Mouse (Mus musculus): ENCODE data around the gene Got2.

The Got2 gene

GRCm38 (mm10) chr8:95888285-95889136 is at the start of gene Got2:
Gene Got2 (minus strand): TSS chr8:95888547.
- DNase-seq (ENCODE audit: low read depth, low spot score): peak; percentile 87

DNA sequence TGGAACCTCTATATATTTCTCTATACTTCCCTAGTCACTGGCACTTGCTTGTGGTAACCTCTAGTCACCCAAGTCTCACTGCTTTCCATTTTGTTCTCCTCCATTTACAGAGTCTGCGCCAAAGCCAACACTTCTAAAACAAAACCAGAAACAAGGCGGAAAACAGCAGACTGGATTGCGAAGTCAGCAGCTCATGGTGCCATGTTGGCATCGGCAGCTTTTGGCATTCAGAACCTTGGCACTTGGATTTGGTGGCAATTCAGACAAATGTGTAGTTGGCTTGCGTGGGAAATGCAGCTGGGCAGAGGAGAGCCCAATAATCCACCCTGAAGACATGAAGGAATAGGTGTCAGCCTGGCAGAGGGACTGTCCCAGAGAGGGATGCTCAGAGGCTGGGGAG is 44.5 kb upstream of the Got2 start:
- DNase-seq (ENCODE audit: low read depth, low spot score): no peak

- no peak for DNase-seq (ENCODE audit: low read depth, low spot score)
Measured at GRCm38 (mm10) chr8:95929821-95930220, 41.5 kb upstream of the Got2 start.

- DNase-seq (ENCODE audit: low read depth, low spot score): peak; percentile 12
Measured at GRCm38 (mm10) chr8:95916106-95916505, 27.8 kb upstream of the Got2 start.

GRCm38 (mm10) chr8:95914905-95915643 is 26.7 kb upstream of the Got2 start:
- DNase-seq (ENCODE audit: low read depth, low spot score): peak; percentile 68

GRCm38 (mm10) chr8:95911240-95911639 is 22.9 kb upstream of the Got2 start:
- DNase-seq (ENCODE audit: low read depth, low spot score): no peak

DNA sequence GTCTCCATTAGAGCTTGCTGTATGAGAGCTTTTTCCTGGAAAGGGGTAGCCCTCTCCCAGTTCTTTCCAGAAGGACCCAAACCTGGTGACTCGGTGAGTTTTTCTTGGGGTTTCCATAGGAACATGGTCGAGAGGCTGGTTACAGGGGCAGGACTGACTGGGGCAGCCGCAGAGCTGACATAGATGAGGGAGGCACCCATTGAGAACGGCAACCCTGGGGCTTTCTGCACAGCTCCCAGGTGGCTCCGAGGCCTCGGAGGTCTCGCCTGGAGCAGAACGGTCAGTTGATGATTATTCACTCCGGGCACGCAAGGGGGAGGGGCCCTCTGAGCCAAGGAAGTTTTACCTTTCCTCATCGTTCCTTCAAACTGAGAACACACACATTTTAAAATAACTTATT is 19.5 kb upstream of the Got2 start:
- no peak for DNase-seq (ENCODE audit: low read depth, low spot score)

DNA sequence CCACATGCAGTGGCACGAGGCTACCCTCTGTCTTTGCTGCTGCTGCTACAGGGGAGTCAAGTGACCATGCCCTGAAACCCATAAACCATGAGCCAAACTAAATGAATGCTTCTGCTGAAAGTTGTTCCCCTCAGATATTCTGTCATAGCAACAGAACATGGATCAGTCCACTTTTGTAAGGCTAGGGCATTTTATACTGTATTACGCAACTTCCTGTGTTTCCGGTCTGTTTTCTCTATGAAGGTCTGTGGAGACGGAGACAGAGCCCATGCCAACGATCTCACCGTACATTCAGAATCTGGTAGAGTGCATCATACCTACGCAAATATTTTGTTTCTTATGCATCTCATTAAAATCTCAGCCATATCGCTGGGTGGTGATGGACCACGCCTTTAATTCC is 18.4 kb upstream of the Got2 start:
- no peak for DNase-seq (ENCODE audit: low read depth, low spot score)

- DNase-seq (ENCODE audit: low read depth, low spot score): no peak
Measured at GRCm38 (mm10) chr8:95901864-95902263, 13.5 kb upstream of the Got2 start.

GRCm38 (mm10) chr8:95893701-95894100 is 5.4 kb upstream of the Got2 start:
- DNase-seq (ENCODE audit: low read depth, low spot score): no peak

- peak; percentile 66 for DNase-seq (ENCODE audit: low read depth, low spot score)
Measured at GRCm38 (mm10) chr8:95887578-95888284, 616 bp downstream of the Got2 start.

GRCm38 (mm10) chr8:95886647-95887577 is 1.4 kb downstream of the Got2 start:
- DNase-seq (ENCODE audit: low read depth, low spot score): no peak

DNA sequence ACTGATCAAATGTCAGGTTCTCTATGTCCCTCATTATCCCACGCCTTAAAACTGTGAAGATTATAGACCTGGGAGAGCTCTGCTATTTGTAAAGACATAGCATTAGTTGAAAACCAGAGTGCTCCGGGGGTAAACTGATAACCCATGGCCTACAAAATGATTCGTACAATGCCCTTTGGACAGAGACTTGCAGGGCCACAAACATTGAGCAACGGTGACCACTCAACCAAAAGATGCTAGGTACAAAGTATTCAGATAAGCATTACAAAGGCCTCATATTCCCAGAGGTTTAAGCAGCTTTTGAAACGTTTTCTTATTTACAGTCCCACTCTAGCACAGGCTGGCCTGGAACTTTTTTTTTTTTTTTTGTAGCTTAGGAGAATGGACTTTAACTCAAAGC is 2.4 kb downstream of the Got2 start:
- no peak for DNase-seq (ENCODE audit: low read depth, low spot score)

DNA sequence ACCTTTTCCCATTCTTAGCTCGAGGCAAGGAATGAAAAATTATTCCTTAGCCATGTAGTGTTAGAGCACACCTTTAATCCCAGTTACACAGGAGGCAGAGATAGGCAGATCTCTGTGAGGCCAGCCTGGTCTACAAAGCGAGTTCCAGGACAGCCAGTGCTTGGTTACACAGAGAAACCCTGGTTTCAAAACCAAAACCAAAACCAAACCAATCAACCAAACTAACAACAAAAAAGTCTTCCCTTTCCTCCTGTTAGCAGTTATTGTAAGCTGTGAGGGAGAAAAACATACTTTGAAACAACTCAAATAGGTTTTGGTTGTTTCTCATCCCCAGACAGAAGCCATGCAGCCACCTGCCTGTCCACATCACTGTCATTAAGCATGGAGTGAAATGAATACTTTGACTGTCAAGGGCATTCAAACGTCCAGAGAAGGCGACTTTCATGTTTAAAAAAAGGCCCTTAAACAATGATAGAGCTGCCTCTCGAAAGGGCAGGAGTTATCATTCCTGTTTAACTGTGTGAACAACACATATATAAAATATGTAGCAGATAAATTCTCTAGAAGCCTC is 3.0 kb downstream of the Got2 start:
- DNase-seq (ENCODE audit: low read depth, low spot score): no peak

DNA sequence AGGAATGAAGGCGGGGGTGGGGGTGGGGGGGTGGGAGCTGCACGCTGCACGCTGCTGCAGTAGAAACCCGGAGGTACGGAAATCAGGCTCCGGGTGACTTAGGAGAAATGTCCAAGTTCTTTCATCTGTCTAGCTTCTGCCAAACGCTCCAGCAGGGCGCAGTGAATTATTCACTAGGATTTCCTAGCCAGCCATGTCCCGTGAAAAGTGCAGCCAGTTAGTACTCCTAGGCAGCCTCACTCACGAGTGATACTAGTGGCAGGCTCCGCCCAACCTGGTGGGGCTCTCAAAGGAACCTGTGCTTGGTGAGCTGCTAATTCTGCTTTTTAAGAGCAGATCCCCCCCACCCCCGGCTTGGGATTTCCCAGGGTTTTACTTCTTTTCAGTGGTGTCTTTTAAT is 3.9 kb downstream of the Got2 start:
- DNase-seq (ENCODE audit: low read depth, low spot score): no peak

GRCm38 (mm10) chr8:95882191-95882590 is 6.2 kb downstream of the Got2 start:
- no peak for DNase-seq (ENCODE audit: low read depth, low spot score)

- no peak for DNase-seq (ENCODE audit: low read depth, low spot score)
Measured at GRCm38 (mm10) chr8:95881576-95881975, 6.8 kb downstream of the Got2 start.

- DNase-seq (ENCODE audit: low read depth, low spot score): no peak
Measured at GRCm38 (mm10) chr8:95879823-95880222, 8.5 kb downstream of the Got2 start.

- DNase-seq (ENCODE audit: low read depth, low spot score): no peak
Measured at GRCm38 (mm10) chr8:95878176-95878962, 10.0 kb downstream of the Got2 start.

GRCm38 (mm10) chr8:95875270-95875669 is 13.1 kb downstream of the Got2 start:
- DNase-seq (ENCODE audit: low read depth, low spot score): no peak
